ENCODE assay signal across 8 mouse cellular contexts in the genomic region with DNA sequence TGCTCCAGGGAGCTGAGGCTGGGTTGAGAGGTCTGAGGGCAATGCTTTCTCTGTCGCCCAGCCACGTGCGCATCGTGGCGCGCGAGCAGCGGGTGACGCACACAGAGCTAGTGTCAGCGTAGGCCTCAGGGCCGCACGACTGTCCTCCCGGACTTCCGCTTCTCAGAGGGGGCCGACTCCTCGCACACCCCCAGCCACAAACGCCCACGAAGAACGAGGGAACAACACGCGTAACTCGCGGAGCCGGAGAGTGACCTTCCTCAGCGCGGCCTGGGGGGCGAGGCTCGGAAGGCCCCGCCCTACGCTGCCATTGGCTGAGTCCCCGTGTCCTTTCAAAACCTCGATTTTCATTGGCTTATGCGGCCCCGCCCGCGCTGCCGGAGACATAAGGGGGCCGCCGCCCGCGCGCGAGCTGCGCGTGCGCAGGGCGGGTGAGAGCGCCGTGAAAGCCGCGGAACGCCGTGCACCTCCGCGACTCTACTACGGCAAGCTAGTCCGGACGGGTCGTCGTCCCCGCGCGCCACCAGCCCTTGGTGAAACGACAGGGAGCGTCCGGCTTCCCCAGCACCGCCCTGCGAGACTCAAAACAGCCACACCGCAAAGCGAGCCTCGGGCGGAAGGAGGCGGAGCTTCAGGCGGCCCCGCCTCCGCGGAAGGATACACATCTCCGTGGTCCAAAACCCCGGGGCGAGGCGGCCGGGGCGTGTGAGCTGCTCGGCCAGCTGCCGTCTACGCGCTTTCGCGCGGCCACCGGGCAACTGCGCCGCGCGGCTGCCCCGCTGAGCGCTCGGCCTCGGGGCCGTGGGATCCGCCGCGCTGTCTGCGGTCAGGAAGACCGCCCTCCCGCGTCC. TPM values are rescaled to one million over a fixed set of nuclear protein-coding genes. Genes with fewer than 3 reads are reported as not detected.
A peak's percentile ranks its signal among the peaks of the same experiment; 100 is the strongest.
DNase-seq lines count a peak whose midpoint lies in the region; ATAC-seq and TF ChIP-seq lines count a peak whose summit lies in the region.

A gene (plus strand): TSS at position 415 of the 851 bp plus-strand sequence.

- whole genome bisulfite sequencing in forebrain, embryonic 16.5 days = under 1% methylated on average over 107 of the region's 107 CpGs
- under 1% methylated on average over 107 of the region's 107 CpGs for WGBS in lung, embryonic 14.5 days
- under 1% methylated on average over 107 of the region's 107 CpGs for WGBS in olfactory bulb, adult 2 months
- under 1% methylated on average over 106 of the region's 107 CpGs for WGBS in thymus, adult 2 months

- H3K27me3 ChIP-seq in forebrain, embryonic 16.5 days (replicated peaks; ENCODE audit: control insufficient read depth, insufficient read depth, low read length) = no peaks in the 10 kb centered on the region
- H3K27me3 ChIP-seq in lung, embryonic 14.5 days (ENCODE audit: insufficient read depth, low read length) = no peaks in the 10 kb centered on the region
- no peaks in the 10 kb centered on the region for H3K27me3 ChIP-seq in thymus, adult 2 months (ENCODE audit: control insufficient read depth, insufficient read depth, low read length)

- peak; percentile 84 for ATAC-seq in forebrain, embryonic 16.5 days
- peak; percentile 81 for ATAC-seq in lung, embryonic 14.5 days (ENCODE audit: insufficient read depth)

- H3K4me1 ChIP-seq in ES-E14 (ENCODE audit: control insufficient read depth in 2 of 2, insufficient read depth in 2 of 2, low read length in 2 of 2, poor library complexity in 1 of 2) = peaks cover 3 to 17% of the 10 kb centered on the region in 2 experiments; a peak in 3 of 4 replicates
- H3K4me1 ChIP-seq in forebrain, embryonic 16.5 days (replicated peaks; ENCODE audit: control insufficient read depth, insufficient read depth, low read length) = peaks cover 27% of the 10 kb centered on the region
- H3K4me1 ChIP-seq in lung, embryonic 14.5 days (ENCODE audit: insufficient read depth) = peaks cover 29% of the 10 kb centered on the region
- peaks cover 29% of the 10 kb centered on the region for H3K4me1 ChIP-seq in olfactory bulb, adult 2 months (ENCODE audit: control insufficient read depth, insufficient read depth, low read length)
- H3K4me1 ChIP-seq in thymus, adult 2 months (replicated peaks; ENCODE audit: control insufficient read depth, insufficient read depth, low read length) = peaks cover 11% of the 10 kb centered on the region

- no peak for TF ChIP-seq CTCF in layer of hippocampus, adult 2 months (conservative IDR thresholded peaks at IDR 0.05)
- no peak for TF ChIP-seq CTCF in lung, embryonic 14.5 days (IDR thresholded peaks at IDR 0.05; ENCODE audit: low read depth)
- TF ChIP-seq CTCF in olfactory bulb, adult 2 months (IDR thresholded peaks at IDR 0.05; ENCODE audit: insufficient read depth, low read depth, low read length) = no peak
- 0 out of 2 replicates have a peak, but pooled peaks have one; percentile 32 for TF ChIP-seq CTCF in thymus, adult 2 months (IDR thresholded peaks at IDR 0.05; ENCODE audit: borderline replicate concordance, control insufficient read depth, extremely low read depth, insufficient read depth, low read length, poor library complexity)

- H3K9ac ChIP-seq in ES-E14 (ENCODE audit: insufficient read depth, low read depth, low read length, poor library complexity, severe bottlenecking) = peak within 1 kb of the TSS; percentile 94
- H3K9ac ChIP-seq in forebrain, embryonic 16.5 days (replicated peaks; ENCODE audit: low read depth, low read length) = peak within 1 kb of the TSS; percentile 96
- H3K9ac ChIP-seq in lung, embryonic 14.5 days = peak within 1 kb of the TSS; percentile 83

- peak within 1 kb of the TSS; percentile 97 for H3K27ac ChIP-seq in ES-E14 (ENCODE audit: insufficient read depth, low read depth, low read length, poor library complexity, severe bottlenecking)
- peak within 1 kb of the TSS; percentile 99 for H3K27ac ChIP-seq in forebrain, embryonic 16.5 days (ENCODE audit: low read length)
- H3K27ac ChIP-seq in layer of hippocampus, adult 2 months = peak within 1 kb of the TSS; percentile 97
- peak within 1 kb of the TSS; percentile 97 for H3K27ac ChIP-seq in lung, embryonic 14.5 days (ENCODE audit: low read depth)
- peak within 1 kb of the TSS; percentile 98 for H3K27ac ChIP-seq in olfactory bulb, adult 2 months (ENCODE audit: insufficient read depth, low read depth, low read length)
- H3K27ac ChIP-seq in thymus, adult 2 months (ENCODE audit: control insufficient read depth, insufficient read depth, low read length) = peak within 1 kb of the TSS; percentile 62; the same call in 1 of the 2 replicates

- intact Hi-C loops in heart, postnatal 36 days (cut with DNase I) = no loop called here

- in situ Hi-C loops in ES-E14 (cut with MboI; ENCODE audit: low sequenced_read_pairs in 2 of 2, unreplicated experiment in 2 of 2) = no loop called here

- peak within 1 kb of the TSS; percentile 85 for H3K4me2 ChIP-seq in forebrain, embryonic 16.5 days (ENCODE audit: low read length)
- H3K4me2 ChIP-seq in lung, embryonic 14.5 days = peak within 1 kb of the TSS; percentile 92

- H3K9me3 ChIP-seq in ES-E14 (ENCODE audit: control insufficient read depth, insufficient read depth, low read depth, low read length) = no peaks in the 10 kb centered on the region
- H3K9me3 ChIP-seq in forebrain, embryonic 16.5 days (ENCODE audit: control insufficient read depth, low read length) = no peaks in the 10 kb centered on the region
- no peaks in the 10 kb centered on the region for H3K9me3 ChIP-seq in lung, embryonic 14.5 days (ENCODE audit: low read depth, low read length)

- peaks cover 35% of the 10 kb centered on the region for H3K36me3 ChIP-seq in ES-E14 (ENCODE audit: control insufficient read depth, insufficient read depth, low read length, poor library complexity, severe bottlenecking)
- H3K36me3 ChIP-seq in forebrain, embryonic 16.5 days (ENCODE audit: control insufficient read depth, insufficient read depth) = peaks cover 18% of the 10 kb centered on the region; the same call in 1 of the 2 replicates
- H3K36me3 ChIP-seq in lung, embryonic 14.5 days (ENCODE audit: insufficient read depth) = peaks cover 29% of the 10 kb centered on the region
- H3K36me3 ChIP-seq in thymus, adult 2 months (ENCODE audit: control insufficient read depth, insufficient read depth, low read length) = peaks cover 8% of the 10 kb centered on the region; the same call in 1 of the 2 replicates

- DNase-seq in ES-E14 (ENCODE audit: low read depth, low spot score) = peak; percentile 94
- DNase-seq in cerebellum, adult 11-12 months = peak; percentile 99
- peak; percentile 98 to 99 for DNase-seq in heart, postnatal 36 days
- DNase-seq in layer of hippocampus, adult 2 months (ENCODE audit: low spot score in 2 of 2) = peak; percentile 95 to 97
- peak; percentile 99 for DNase-seq in lung, embryonic 14.5 days
- DNase-seq in thymus, adult 2 months = peak; percentile 92

- TF ChIP-seq POLR2A in olfactory bulb, adult 2 months (IDR thresholded peaks at IDR 0.05; ENCODE audit: insufficient read depth, low read depth, low read length) = peak; percentile 98
- TF ChIP-seq POLR2A in thymus, adult 2 months (IDR thresholded peaks at IDR 0.05; ENCODE audit: control insufficient read depth, extremely low read depth, insufficient read depth, low read length, poor library complexity) = peak; percentile 60; the same call in 1 of the 2 replicates

- H3K4me3 ChIP-seq in ES-E14 (ENCODE audit: insufficient read depth in 1 of 2, low read depth in 1 of 2, low read length in 2 of 2, poor library complexity in 1 of 2, severe bottlenecking in 1 of 2) = peak within 1 kb of the TSS; percentile 90 to 92
- H3K4me3 ChIP-seq in forebrain, embryonic 16.5 days (replicated peaks; ENCODE audit: low read length) = peak within 1 kb of the TSS; percentile 96
- peak within 1 kb of the TSS; percentile 66 for H3K4me3 ChIP-seq in layer of hippocampus, adult 2 months
- peak within 1 kb of the TSS; percentile 87 for H3K4me3 ChIP-seq in lung, embryonic 14.5 days (ENCODE audit: low read depth, low read length)
- peak within 1 kb of the TSS; percentile 91 for H3K4me3 ChIP-seq in olfactory bulb, adult 2 months (ENCODE audit: insufficient read depth, low read depth, low read length)
- peak within 1 kb of the TSS; percentile 69 for H3K4me3 ChIP-seq in thymus, adult 2 months (ENCODE audit: control insufficient read depth, insufficient read depth, low read length)

TF ChIP-seq in ES-E14, 5 proteins besides CTCF, POLR2A, EP300 and RAD21:
- no peak for TF ChIP-seq ZNF384 (IDR thresholded peaks at IDR 0.05; ENCODE audit: low read depth, low read length)
- no peak for TF ChIP-seq MAFK (IDR thresholded peaks at IDR 0.05; ENCODE audit: insufficient read depth, low read depth, low read length)
- no peak for TF ChIP-seq CHD2 (IDR thresholded peaks at IDR 0.05; ENCODE audit: low read depth, low read length)
- no peak for TF ChIP-seq HCFC1 (IDR thresholded peaks at IDR 0.05; ENCODE audit: borderline replicate concordance, insufficient read depth, low read length)
- no peak for TF ChIP-seq ZC3H11A (IDR thresholded peaks at IDR 0.05; ENCODE audit: borderline replicate concordance, low read depth, low read length)

RNA-seq across cellular contexts. Expression of the gene that starts here (rescaled TPM):
- total RNA-seq in ES-E14 (2012; rRNA removed) = 159 and 169 TPM in 2 replicates
- polyA plus RNA-seq in forebrain, embryonic 16.5 days (2015; fragmentation: Nextera tagmentation; extraction: Ambion mirVana) = 58.2 and 70.7 TPM in 2 replicates
- total RNA-seq in heart, postnatal 36 days (2021) = 100 to 1,000 TPM; 120 to 134 TPM
- 10 to 100 TPM; 29.9 to 37.9 TPM for total RNA-seq in layer of hippocampus, adult 2 months (2021)
- 48.6 TPM in 2 replicates for polyA plus RNA-seq in lung, embryonic 14.5 days (2014; fragmentation: Nextera tagmentation; extraction: Ambion mirVana)
- not detected in 2 replicates for polyA plus RNA-seq in olfactory bulb, adult 2 months (2012; ENCODE audit: insufficient read depth, insufficient read length, low replicate concordance, missing spikeins)
- polyA plus RNA-seq in thymus, adult 2 months (2012; rRNA removed) = 35.8 and 46.3 TPM in 2 replicates

Comparison
In these comparisons a context has a peak if more than half of its experiments do, and no peak if none do; other contexts are left out.
1. Peak in every context shown above with its lines: DNase-seq, ATAC-seq, H3K4me3 ChIP-seq and H3K27ac ChIP-seq.
2. RNA of the gene that starts here (polyA plus RNA-seq): 58.2 to 70.7 TPM in forebrain, embryonic 16.5 days, 48.6 TPM in lung, embryonic 14.5 days and 35.8 to 46.3 TPM in thymus, adult 2 months; not detected in olfactory bulb, adult 2 months; every median in the first group is over 10 times any median in the second.